Mouse (Mus musculus): ENCODE results near the gene Atp6v0d1. TPM values are rescaled to one million over a fixed set of nuclear protein-coding genes. Genes with fewer than 3 reads are reported as not detected.

The Atp6v0d1 gene
- polyA plus RNA-seq, 1 experiment from 2014 or later, result 112 TPM

GRCm38 (mm10) chr8:105527110-105527509 lies 38.7 kb downstream of the Atp6v0d1 start:
- 48% methylated on average over 2 of the region's 2 CpGs for WGBS
- peak overlapping the region; percentile 60 for H3K27ac ChIP-seq
- H3K4me3 ChIP-seq (replicated peaks; ENCODE audit: low read depth, low read length), result no peak overlapping the region
- H3K36me3 ChIP-seq (ENCODE audit: insufficient read depth, low read length), result peaks cover 17% of the 10 kb centered on the region; the same call in 1 of the 2 replicates
- no peaks in the 10 kb centered on the region for H3K9me3 ChIP-seq (replicated peaks; ENCODE audit: low read length)
- ATAC-seq (replicated peaks; ENCODE audit: low FRiP score, low read depth), result peak; percentile 78
- TF ChIP-seq CTCF (IDR thresholded peaks at IDR 0.05; ENCODE audit: low read depth), result no peak
- DNase-seq (ENCODE audit: low spot score), result no peak
- peaks cover 15% of the 10 kb centered on the region; the same call in 1 of the 2 replicates for H3K4me1 ChIP-seq (replicated peaks; ENCODE audit: insufficient read depth, low read length)
- no peaks in the 10 kb centered on the region for H3K27me3 ChIP-seq (ENCODE audit: insufficient read depth, low read length)
- H3K9ac ChIP-seq (ENCODE audit: low read depth, low read length), result no peak overlapping the region
- H3K4me2 ChIP-seq (ENCODE audit: low read length), result no peak overlapping the region

GRCm38 (mm10) chr8:105522890-105523289 lies 43.0 kb downstream of the Atp6v0d1 start:
- ATAC-seq (replicated peaks; ENCODE audit: low FRiP score, low read depth), result no peak

GRCm38 (mm10) chr8:105521995-105522769 lies 43.7 kb downstream of the Atp6v0d1 start:
- Histone ChIP-seq H3K27me3 (ENCODE audit: insufficient read depth, low read length) (no peaks in the 10 kb centered on the region), H3K4me2 (ENCODE audit: low read length) (no peak overlapping the region), H3K36me3 (ENCODE audit: insufficient read depth, low read length) (peaks cover 16% of the 10 kb centered on the region; the same call in 1 of the 2 replicates), H3K9ac (ENCODE audit: low read depth, low read length) (no peak overlapping the region), H3K4me1 (replicated peaks; ENCODE audit: insufficient read depth, low read length) (peaks cover 27% of the 10 kb centered on the region; the same call in 1 of the 2 replicates), H3K9me3 (replicated peaks; ENCODE audit: low read length) (no peaks in the 10 kb centered on the region), H3K27ac (no peak overlapping the region), H3K4me3 (replicated peaks; ENCODE audit: low read depth, low read length) (no peak overlapping the region)
- WGBS, result 70% methylated on average over 21 of the region's 21 CpGs
- no peak for ATAC-seq (replicated peaks; ENCODE audit: low FRiP score, low read depth)
- no peak for DNase-seq (ENCODE audit: low spot score)
- TF ChIP-seq CTCF (IDR thresholded peaks at IDR 0.05; ENCODE audit: low read depth), result peak; percentile 14; the same call in 1 of the 2 replicates

More at GRCm38 (mm10) chr8:105522890-105523289, 43.0 kb downstream of the Atp6v0d1 start:
- Histone ChIP-seq H3K4me1 (replicated peaks; ENCODE audit: insufficient read depth, low read length) (peaks cover 21% of the 10 kb centered on the region; the same call in 1 of the 2 replicates), H3K36me3 (ENCODE audit: insufficient read depth, low read length) (peaks cover 16% of the 10 kb centered on the region; the same call in 1 of the 2 replicates), H3K4me3 (replicated peaks; ENCODE audit: low read depth, low read length) (no peak overlapping the region), H3K27ac (no peak overlapping the region), H3K9ac (ENCODE audit: low read depth, low read length) (no peak overlapping the region), H3K9me3 (replicated peaks; ENCODE audit: low read length) (no peaks in the 10 kb centered on the region), H3K27me3 (ENCODE audit: insufficient read depth, low read length) (no peaks in the 10 kb centered on the region), H3K4me2 (ENCODE audit: low read length) (no peak overlapping the region)
- no peak for TF ChIP-seq CTCF (IDR thresholded peaks at IDR 0.05; ENCODE audit: low read depth)
- 28% methylated on average over 9 of the region's 9 CpGs for WGBS
- peak; percentile 80 for DNase-seq (ENCODE audit: low spot score)

- ATAC-seq (replicated peaks; ENCODE audit: low FRiP score, low read depth) (no peak), DNase-seq (ENCODE audit: low spot score) (no peak)
- Histone ChIP-seq H3K9ac (ENCODE audit: low read depth, low read length) (no peak overlapping the region), H3K27me3 (ENCODE audit: insufficient read depth, low read length) (no peaks in the 10 kb centered on the region), H3K9me3 (replicated peaks; ENCODE audit: low read length) (no peaks in the 10 kb centered on the region), H3K4me1 (replicated peaks; ENCODE audit: insufficient read depth, low read length) (peaks cover 34% of the 10 kb centered on the region; the same call in 1 of the 2 replicates), H3K4me2 (ENCODE audit: low read length) (peak overlapping the region; percentile 86; the same call in 1 of the 2 replicates), H3K36me3 (ENCODE audit: insufficient read depth, low read length) (peaks cover 16% of the 10 kb centered on the region; the same call in 1 of the 2 replicates), H3K4me3 (replicated peaks; ENCODE audit: low read depth, low read length) (no peak overlapping the region), H3K27ac (no peak overlapping the region)
- 2% methylated on average over 3 of the region's 3 CpGs for WGBS
- TF ChIP-seq CTCF (IDR thresholded peaks at IDR 0.05; ENCODE audit: low read depth), result no peak
Observed at GRCm38 (mm10) chr8:105521061-105521460, 44.8 kb downstream of the Atp6v0d1 start.

GRCm38 (mm10) chr8:105520521-105520920 lies 45.3 kb downstream of the Atp6v0d1 start:
- Histone ChIP-seq H3K4me3 (replicated peaks; ENCODE audit: low read depth, low read length) (no peak overlapping the region), H3K36me3 (ENCODE audit: insufficient read depth, low read length) (peaks cover 16% of the 10 kb centered on the region; the same call in 1 of the 2 replicates), H3K9me3 (replicated peaks; ENCODE audit: low read length) (no peaks in the 10 kb centered on the region), H3K27ac (no peak overlapping the region), H3K4me2 (ENCODE audit: low read length) (peak overlapping the region; percentile 86; the same call in 1 of the 2 replicates), H3K4me1 (replicated peaks; ENCODE audit: insufficient read depth, low read length) (peaks cover 35% of the 10 kb centered on the region; the same call in 1 of the 2 replicates), H3K9ac (ENCODE audit: low read depth, low read length) (no peak overlapping the region), H3K27me3 (ENCODE audit: insufficient read depth, low read length) (no peaks in the 10 kb centered on the region)
- DNase-seq (ENCODE audit: low spot score) (no peak), ATAC-seq (replicated peaks; ENCODE audit: low FRiP score, low read depth) (no peak)
- WGBS, result 47% methylated on average over 5 of the region's 5 CpGs
- no peak for TF ChIP-seq CTCF (IDR thresholded peaks at IDR 0.05; ENCODE audit: low read depth)

GRCm38 (mm10) chr8:105519591-105519990 lies 46.3 kb downstream of the Atp6v0d1 start:
- Histone ChIP-seq H3K9me3 (replicated peaks; ENCODE audit: low read length) (no peaks in the 10 kb centered on the region), H3K27ac (no peak overlapping the region), H3K27me3 (ENCODE audit: insufficient read depth, low read length) (no peaks in the 10 kb centered on the region), H3K9ac (ENCODE audit: low read depth, low read length) (peak overlapping the region; percentile 49), H3K36me3 (ENCODE audit: insufficient read depth, low read length) (peaks cover 8% of the 10 kb centered on the region; the same call in 1 of the 2 replicates), H3K4me1 (replicated peaks; ENCODE audit: insufficient read depth, low read length) (peaks cover 35% of the 10 kb centered on the region; the same call in 1 of the 2 replicates), H3K4me2 (ENCODE audit: low read length) (peak overlapping the region; percentile 86), H3K4me3 (replicated peaks; ENCODE audit: low read depth, low read length) (peak overlapping the region; percentile 39)
- WGBS, result 3% methylated on average over 2 of the region's 2 CpGs
- DNase-seq (ENCODE audit: low spot score) (no peak), ATAC-seq (replicated peaks; ENCODE audit: low FRiP score, low read depth) (no peak)
- TF ChIP-seq CTCF (IDR thresholded peaks at IDR 0.05; ENCODE audit: low read depth), result no peak

All from kidney, postnatal 0 days (tissue).